Mouse (Mus musculus) heart, adult 11 months (tissue): ENCODE measurements around the gene Dok5.

Experiments used
- DNase-seq: peaks from one replicate; pipeline ENCODE4 v3.0.0; 2022

Gene Dok5

DNA sequence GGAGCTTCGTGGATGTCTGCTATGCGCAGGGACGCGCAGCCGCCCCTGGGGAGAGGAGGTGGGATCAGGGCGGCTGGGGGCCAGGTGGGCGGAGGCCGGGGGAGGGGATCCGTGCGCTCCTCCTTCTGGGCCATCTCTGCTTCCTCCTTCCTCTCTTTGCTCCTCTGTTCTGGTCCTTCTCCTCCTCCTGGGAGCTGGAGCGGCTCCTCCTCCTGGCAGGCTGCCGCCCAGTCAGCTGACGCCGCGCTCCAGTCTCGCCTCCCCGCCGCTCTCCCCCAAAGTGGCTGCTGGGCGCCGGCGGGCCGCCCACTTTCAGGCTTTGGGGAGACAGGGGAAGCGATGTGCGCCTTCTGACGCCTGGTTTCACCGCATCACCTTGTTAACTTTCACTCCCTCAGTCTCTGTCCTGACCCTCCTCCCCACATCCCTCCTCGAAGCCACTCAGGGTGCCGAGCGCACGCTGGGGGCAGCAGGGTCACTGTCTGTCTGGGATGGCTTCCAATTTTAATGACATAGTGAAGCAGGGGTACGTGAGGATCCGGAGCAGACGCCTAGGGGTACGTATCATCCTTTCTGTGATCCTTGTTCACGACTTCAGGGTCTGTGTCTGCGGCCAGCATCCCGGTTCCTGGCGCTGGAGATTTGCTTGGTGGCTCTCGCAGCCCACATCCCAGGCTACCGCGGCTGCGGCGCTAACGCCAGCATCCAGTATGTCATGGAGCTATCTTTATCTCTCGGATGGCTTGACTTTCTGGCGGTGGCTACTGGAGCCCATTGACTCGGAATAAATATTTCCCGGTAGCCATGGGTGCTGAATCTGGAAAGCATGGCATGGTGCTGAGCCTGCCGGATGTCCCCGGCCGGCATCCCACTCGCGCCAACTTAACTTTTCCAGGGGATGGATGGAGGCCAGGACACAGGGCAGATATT, at the start of gene Dok5:
TSS of gene Dok5 (plus strand) at position 176 of the 930 bp plus-strand sequence.
- DNase-seq, result peak; percentile 97

DNA sequence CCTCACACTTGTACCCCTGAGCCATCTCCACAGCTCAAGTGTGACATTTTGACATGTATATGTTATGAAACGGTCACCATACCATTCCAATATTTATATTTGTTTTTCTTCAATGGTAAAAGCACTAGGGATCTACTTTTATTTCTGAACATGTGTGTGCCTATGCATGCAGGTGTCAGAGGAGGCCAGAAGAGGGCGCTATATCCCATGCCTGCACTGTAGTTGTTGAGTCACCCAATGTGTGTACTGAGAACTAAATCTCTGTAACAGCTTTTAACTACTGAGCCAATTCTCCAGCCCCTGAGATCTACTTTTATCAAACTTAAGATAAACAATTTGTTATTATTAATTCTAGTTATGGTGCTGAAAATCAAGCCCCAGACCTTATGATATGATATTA, 48.2 kb upstream of the Dok5 start:
- no peak for DNase-seq

DNA sequence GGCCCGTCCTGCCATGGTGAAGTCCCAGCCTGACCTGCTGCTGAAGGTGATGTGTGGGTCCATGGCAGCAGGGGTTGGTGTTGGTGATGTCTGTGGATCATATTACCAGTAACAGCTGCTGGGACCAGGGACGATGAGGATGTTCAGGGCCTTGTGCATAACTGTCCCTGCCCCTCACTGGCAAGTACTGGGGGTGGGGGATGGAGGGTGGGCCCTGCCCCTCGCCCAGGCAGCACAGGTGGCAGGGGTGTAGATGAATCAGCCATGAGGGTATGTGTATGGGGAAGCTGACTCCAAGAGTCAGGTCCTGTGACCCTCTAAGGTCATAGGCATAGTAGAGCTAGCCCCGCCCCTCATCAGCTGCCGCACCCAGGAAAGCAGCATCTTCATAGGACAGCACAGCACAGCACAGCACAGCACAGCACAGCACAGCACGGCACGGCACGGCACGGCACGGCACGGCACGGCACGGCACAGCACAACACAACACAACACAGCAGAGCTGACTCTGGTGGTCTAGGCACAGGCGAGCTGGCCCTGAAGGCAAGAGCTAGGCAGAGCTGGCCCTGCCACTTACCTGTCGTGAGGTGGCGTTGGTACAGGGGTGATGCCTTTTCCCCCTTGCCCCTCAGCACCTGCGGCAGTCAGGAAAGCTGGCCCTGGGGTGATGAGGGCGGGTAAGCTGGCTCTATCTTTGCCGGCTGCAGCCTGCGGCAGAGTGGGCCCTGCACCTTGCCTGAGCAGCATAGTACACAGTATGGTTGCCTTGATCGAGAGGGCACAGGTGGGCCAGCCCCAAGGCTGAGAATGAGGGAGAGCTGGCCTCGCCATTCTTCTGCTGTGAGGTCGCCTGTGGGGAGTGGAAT, 36.3 kb upstream of the Dok5 start:
- peak; percentile 61 for DNase-seq

DNA sequence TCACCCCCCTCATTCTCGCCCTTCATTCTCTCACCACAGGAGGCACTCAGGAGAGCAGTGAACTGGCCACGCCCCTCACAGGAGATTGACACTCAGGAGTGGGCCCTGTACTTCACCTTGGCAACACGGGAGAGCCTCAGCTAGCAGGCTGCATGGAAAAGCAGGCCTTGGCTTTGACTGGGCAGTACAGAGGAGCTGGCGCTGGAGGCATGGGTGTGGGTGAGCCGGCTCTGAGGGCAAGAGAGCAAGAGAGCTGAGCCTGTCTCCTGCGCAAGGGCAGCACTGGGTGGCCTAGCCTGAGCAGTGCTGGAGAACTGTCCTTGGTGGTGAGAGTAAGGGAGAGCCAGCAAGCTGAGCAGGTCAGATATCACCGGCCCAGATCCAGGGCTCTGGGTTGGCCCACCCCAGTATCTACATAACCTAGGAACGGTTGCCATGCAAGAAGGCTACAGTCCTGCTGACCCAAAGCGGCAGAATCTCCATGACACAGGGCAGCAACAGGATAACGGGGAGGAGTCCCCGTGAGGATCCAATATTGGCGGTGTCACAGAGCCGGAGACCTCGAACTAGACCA, 35.6 kb upstream of the Dok5 start:
- DNase-seq, result peak; percentile 79

DNA sequence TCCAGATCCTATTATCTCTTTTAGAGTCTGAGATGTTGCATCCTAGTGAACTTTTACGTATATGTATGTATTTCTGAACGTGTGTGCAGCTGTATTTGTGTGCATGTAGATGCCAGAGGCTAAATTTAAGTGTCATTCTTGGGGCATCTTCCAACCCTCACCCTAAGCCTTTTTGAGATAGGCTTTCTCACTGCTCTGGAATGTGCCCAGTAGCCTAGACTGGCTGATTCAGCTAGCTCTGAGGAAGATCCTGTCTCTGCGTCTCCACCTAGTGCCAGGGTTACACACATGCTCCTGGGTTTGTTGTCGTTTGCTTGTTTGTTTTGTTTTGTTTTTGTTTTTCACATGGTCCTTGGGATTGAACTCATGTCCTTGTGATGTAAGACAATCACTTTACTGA, 31.1 kb upstream of the Dok5 start:
- peak; percentile 61 for DNase-seq

DNA sequence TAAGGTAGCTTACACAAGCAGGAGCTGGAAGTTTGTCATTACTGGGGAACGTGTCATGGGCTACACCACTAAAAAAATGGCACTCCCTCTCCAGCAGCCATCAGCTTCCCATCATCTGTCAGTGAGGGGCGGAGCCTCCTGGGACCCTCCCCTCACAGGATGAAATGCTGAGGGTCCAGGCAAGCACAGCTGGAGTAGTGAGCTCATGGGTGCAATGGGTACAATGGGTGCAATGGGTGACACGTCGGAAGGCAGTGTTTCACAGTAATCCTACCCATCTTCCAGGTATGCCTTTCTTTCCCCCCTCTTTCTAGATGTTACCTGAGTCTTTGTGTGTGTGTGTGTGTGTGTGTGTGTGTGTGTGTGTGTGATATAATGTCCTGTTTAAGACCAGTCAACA, 25.1 kb upstream of the Dok5 start:
- peak; percentile 70 for DNase-seq

DNA sequence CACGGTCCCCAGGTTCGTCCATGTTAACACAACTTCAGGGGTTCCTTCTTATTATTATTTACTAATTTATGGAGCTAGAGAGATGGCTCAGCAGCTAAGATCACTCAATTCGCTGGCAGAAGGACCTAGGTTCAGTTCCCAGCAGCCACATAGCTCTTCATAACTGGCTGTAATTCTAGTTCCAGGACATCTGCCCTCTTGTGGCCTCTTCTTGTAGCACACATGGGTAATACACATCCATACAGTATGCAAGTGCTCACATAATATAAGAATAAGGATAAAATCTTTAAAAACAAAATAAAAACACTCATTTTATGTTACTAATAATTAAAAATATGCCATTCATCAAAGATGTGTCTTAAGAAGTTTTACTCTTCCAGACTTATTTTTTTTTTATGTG, 23.9 kb upstream of the Dok5 start:
- DNase-seq, result no peak

DNA sequence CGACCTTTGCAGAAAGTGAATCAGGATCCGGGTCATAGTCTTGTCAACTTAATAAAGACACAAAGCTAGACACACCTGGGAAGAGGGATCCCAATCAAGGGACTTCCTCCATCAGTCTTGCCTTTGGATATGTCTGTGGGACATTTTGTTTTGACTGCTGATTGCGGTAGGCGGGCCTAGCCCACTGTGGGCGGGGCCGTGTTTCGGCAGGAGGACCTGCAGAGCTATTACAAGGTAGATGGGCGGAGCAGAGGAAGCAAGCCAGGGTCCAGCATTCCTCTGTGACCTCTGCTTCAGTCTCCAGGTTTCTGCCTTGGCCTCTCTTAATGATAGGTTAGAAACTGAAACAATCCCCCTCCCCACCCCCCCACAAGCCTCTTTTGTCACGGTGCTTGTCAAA, 22.7 kb upstream of the Dok5 start:
- DNase-seq, result no peak

DNA sequence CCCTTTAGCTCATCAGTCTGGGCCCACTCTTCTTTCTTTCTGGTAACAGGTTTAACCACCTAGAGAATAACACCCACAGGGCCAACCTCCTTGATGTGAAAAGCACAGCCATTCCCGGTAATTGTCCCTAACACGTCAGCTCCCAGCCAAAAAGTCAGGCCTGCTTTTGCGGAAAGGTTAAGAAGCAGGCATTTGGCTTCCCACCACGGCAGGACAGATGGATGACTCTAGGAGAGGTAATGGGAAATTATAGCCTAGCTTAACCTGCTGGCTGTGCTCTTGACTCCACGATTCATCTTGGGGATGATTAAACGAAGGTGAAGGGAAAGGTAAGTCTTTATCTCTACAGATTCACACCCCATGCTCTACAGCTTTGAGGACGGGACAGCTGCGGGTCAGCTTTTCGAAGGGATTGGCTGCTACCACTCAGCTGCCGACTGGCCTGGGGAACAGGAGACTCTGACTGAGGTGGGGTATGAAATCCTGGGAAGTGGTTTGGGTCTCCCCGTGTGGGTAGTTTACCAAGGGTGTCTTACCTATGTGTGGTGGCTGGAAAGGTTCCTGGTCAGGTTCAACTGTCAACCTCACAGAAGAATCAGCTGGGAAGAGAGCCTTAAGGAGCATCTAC, 18.8 kb upstream of the Dok5 start:
- DNase-seq, result peak; percentile 66

DNA sequence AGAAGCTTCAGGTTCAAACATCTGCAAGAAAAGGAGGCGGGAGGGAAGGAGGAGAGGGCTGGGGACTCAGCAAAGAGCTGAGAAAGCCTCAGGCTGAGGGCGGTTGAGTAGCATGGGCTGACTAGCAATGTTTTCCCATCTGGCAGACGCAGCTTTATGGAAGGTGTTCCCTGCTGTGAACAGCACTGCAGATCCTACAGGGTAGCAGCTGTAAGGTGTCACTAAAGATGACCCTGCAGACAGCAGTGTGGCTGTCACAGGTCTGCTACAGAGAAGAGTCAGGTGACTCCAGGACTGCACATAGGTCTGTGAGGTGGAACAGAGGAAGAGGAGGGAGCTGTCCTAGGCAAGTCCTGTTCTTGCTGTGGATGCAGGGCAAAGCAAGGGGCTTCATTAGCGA, 11.2 kb upstream of the Dok5 start:
- DNase-seq, result peak; percentile 76

DNA sequence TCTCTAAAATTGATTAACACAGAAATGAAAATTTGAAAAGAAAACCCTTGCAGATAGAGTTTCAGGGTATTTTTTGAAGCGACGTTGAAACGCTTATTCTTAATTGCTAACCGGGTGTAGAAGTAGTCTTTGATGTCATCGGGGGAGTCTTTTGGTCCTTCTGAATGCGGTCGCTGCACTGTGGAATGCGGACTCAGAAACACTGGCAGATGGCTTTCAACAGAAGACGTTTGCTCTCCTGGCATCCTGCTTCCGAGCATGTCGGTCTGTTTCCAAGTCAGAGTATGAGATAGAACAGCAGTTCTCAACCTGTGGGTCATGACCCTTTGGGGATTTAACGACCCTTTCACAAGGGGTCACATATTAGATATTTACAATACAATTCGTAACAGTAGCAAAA, 7.5 kb upstream of the Dok5 start:
- DNase-seq, result peak; percentile 25

DNA sequence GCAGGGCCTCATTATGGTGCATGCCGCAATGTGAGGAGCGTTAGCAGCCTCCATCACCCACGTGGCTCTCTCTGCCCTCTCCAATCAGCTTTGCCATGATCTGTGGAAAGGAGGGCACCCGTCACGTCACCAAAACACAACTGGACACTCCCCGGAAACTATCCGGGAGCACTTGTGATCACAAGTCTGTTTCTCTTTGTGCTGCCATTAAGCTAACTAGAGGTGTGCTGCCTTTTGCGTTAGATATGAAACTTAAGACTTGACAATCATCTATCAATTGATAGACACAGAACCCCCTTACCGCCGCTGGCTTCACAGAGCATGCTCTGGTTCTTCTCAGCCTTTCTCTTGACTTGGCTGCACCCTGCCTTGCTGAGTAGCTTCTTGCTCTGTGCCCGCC, 6.9 kb upstream of the Dok5 start:
- peak; percentile 53 for DNase-seq

DNA sequence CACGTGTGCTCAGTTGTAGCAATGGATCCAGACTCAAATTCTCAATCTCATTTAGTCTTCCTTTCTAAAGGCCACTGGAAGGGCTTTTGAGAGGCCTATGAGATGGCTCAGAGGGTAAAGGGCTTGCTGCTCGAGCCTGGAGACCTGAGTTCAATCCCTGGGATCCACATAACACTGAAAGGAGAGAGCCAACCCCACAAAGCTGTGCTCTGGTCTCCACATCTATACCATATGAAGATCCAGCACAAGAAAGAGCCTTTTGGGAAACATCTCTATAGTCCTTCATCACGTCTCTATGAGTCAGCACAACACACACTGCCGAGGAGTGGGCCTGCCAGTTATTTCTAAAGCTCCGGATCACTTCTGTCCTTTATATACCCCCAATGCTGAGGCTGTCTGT, 5.8 kb upstream of the Dok5 start:
- peak; percentile 65 for DNase-seq

DNA sequence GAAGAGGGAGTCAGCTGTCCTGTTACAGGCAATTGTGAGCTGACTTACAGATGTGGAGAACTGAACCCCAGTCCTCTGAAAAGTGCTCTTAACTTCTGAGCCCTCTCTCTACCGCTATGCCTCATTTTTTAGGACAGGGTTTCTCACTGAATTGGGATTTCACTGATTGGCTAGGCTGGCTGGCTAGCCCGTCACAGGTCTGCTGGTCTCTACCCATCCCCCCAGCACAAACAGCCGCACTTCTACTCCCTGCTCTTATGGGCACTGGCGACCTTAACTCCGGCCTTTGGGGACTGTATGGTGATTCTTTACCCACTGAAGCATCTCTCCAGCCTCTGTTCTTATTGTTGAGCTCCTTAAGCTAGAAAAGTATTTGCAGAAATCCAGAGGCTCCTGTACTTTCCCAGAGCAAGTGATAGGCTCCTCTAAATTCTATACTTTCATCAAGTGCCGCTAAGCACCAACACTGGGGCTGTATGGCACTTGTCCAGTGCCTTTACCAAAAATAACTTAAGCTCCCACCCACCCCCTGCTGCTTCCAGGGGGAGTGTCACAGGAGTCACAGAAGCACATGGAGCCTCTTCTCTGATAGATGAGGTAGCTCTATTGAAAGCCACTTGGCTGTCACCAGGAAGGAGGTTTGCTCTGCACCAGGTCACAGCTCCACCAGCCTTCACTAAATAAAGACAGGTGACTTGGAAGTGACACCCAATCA, 4.5 kb upstream of the Dok5 start:
- DNase-seq, result peak; percentile 80

DNA sequence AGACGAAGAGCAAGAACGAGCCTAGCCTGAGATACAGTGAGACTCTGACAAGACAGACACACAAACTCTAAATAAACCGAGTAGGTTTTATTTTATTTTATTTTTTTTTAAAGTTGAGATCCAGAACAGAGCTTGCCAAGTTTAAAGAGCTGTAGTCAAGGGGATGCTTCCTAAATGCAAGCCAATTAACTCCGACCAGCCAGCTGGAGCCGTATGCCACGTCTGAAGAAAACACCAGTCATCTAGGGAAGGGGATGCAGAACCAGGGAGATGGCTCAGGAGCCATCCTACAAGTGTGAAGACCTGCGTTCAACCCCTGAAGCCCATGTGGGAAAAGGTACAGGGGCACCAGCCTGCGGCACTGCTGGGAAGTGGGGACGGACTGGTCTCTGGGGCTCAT, 2.7 kb upstream of the Dok5 start:
- DNase-seq, result peak; percentile 50

DNA sequence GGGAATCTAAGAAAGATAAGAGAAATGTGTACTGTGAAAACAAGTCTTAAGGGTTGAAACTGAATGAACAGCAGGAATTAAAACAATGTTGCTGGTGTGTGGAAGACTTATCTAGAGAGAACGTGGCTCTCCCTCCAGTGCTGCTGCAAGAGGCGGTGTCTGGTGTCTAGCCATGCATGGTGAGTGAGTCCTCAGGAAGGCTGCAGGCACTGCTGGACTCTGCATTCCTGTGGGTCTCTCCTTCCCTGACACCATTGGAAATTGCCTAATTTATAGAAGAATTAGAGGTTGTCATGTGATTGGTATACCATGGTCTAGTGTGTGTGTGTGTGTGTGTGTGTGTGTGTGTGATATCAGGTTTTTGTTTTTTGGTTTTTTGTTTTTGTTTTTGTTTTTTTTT, 1.9 kb upstream of the Dok5 start:
- DNase-seq, result peak; percentile 41

DNA sequence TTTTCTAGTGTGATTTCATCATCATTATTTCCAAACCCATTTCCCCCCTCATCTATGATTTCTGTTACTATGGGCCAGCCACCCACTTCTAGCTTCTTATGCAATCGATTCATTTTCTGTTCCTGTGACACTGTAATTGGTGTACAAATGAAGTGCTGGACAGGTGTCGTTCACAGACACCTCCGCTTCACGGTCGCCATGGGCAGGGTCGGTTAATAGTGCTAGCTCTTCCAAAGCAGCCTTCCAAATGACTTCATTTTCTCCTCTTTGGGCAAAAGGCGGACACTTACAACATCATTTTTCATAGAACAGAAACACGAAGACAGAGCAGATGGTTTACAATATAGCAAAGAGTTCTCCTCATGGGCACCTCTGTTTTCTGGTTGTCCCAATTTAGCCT, 1.5 kb upstream of the Dok5 start:
- DNase-seq, result peak; percentile 54

DNA sequence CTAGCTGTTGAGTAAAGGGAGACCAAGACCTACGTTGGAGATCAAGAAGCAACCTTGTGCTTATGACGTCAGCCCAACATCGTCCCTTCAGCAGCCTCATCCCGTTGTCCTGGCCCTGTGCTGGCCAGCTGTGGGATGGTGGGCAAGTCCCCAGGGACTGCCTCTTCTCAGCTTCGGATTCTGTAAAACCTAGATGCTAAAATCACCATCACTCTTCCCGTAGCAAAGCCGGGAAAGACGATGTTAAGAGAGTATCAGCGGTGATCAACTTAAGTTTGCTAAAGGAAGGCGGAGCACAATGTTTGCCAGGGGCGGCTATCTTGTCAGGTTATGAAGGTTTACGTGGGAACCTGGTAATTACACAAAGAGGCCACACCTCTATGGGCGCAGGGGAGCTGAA, 826 bp upstream of the Dok5 start:
- peak; percentile 81 for DNase-seq

DNA sequence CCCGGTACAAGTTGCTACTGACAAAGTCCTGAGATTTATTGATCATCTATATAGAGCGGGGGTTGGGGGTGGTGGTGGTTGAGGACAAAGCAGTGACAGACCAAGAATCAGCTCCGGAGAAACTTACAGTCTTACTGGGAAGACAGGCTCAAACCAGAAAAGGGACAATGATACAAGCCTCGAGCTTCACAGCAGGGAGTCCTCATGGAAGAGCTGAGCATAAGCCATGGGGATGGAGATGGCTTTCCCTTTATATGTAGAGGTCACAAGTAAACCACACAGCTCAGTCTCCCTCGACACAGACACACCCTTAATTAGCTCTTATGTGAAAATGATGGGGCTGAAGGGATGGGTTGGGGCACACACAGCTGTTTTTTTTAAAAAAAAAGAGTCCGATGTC, 402 bp upstream of the Dok5 start:
- peak; percentile 79 for DNase-seq

DNA sequence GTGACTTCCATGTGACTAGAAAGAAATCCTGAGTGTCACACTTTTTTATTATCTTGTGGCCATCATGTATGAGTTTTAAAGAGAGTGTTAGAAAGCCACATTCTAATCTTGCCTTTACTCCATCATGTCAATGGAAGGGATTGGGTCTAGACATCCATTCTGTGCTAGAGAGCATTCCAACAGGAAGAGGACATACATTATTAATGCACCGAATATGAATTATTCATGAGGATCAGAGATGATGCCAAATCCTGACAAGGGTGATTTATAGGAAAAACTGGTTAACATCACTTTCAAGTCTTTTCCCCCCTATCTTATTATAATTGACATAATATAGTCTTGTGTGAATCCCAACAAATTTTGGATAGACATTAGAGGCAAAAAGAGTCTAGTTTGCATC, 2.1 kb downstream of the Dok5 start:
- no peak for DNase-seq

DNA sequence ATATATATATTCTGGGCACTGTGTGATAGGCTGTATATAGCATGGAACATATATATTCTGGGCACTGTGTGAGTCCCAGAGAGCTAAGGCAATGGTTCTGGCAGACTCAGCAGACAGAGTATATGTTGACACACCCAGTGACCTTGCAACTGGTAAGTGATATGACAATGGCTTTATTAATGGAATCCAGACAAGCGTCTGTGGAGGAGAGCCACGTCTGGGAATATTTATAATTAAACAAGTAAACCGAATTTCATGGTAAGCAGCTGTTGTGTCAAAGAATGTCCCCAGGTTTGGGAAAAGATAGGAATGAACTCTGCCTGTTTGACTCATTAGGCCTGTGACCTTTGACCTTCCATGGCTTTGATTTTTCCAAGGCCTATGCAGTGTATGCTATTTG, 2.8 kb downstream of the Dok5 start:
- DNase-seq, result peak; percentile 56

DNA sequence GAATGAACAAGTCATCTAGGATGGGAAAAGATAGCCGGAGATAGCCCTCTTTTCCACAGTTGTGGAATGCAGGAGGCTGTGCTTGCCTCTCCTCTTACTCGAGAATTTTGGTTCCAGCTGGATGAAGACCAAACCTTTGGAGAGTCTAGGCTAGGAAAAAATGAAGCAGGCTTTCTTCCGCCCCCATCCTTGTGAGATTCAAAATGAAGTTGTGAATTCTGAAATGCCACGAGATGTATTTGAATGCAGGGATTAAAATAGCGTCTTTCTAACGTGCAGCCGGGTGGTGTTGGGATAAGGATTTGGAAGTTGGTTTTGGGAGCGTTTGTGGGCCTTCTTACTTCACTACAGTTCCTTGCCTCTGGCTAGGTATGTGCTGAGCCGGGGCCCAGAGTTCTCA, 6.8 kb downstream of the Dok5 start:
- DNase-seq, result peak; percentile 22
